Mouse (Mus musculus) G1E (cell line): ENCODE measurements around the gene Zfx. TPM values are rescaled to one million over a fixed set of nuclear protein-coding genes. Genes with fewer than 3 reads are reported as not detected.

Source experiments
- ATAC-seq: 2 replicates; pipeline ENCODE4 v1.8.0; 2016; ENCODE audit warnings: mild to moderate bottlenecking; ENCODE audit not compliant: insufficient number of reproducible peaks, poor library complexity, low FRiP score, severe bottlenecking; ENCODE audit errors: extremely low read depth
- DNase-seq: peaks from one replicate; pipeline ENCODE4 v3.0.0; 2012; ENCODE audit warnings: low spot score
- H3K27me3 ChIP-seq: 2 replicates; pipeline ENCODE4 v1.6.1; 2012; ENCODE audit warnings: mild to moderate bottlenecking, low read length, inconsistent platforms; ENCODE audit not compliant: insufficient read depth
- H3K36me3 ChIP-seq: replicated peaks from 2 replicates; pipeline ENCODE3; 2012; ENCODE audit warnings: mild to moderate bottlenecking, inconsistent platforms
- H3K4me1 ChIP-seq: 2 replicates; pipeline ENCODE4 v1.6.1; 2012; ENCODE audit warnings: low read depth, low read length, inconsistent platforms, mixed read lengths; ENCODE audit not compliant: insufficient read depth
- H3K4me3 ChIP-seq: 2 replicates; pipeline ENCODE4 v1.5.1; 2012; ENCODE audit warnings: low read depth, mild to moderate bottlenecking, inconsistent platforms, low read length, moderate library complexity, mixed read lengths
- H3K9me3 ChIP-seq: replicated peaks from 2 replicates; pipeline ENCODE4 v1.6.1; 2012; ENCODE audit warnings: inconsistent platforms
- CTCF ChIP-seq: IDR thresholded peaks from 2 replicates; pipeline ENCODE4 v1.5.1; 2012; ENCODE audit warnings: low read depth, low read length, inconsistent platforms, mixed read lengths
- GATA1 ChIP-seq: IDR thresholded peaks from 2 replicates; pipeline ENCODE4 v1.6.1; 2012; ENCODE audit warnings: borderline replicate concordance, low read length, inconsistent platforms, mixed read lengths
- GATA2 ChIP-seq: IDR thresholded peaks from 2 replicates; pipeline ENCODE4 v1.6.1; 2012; ENCODE audit warnings: low read depth, low read length, inconsistent platforms, borderline replicate concordance
- POLR2AphosphoS5 ChIP-seq: IDR thresholded peaks from 2 replicates; pipeline ENCODE4 v1.6.1; 2012; ENCODE audit warnings: low read depth, low read length, inconsistent platforms; ENCODE audit not compliant: insufficient replicate concordance
- TAL1 ChIP-seq: conservative IDR thresholded peaks from 2 replicates; pipeline ENCODE4 v1.6.1; 2012; ENCODE audit warnings: low read depth, low read length, inconsistent platforms, mixed read lengths
- polyA plus RNA-seq: library from polyadenylated mRNA; stranded (reverse); fragments of >175 nt; gene quantifications from 2 replicates; pipeline ENCODE4 v1.2.3, GENCODE M21; 2012
- total RNA-seq, 2 experiments: library from RNA; stranded (forward) in 1 of 2; stranded (reverse) in 1 of 2; fragments of 200-1000 nt in 1 of 2; fragments of >200 nt in 1 of 2; fragmentation: Nextera tagmentation in 1 of 2; gene quantifications; 2 replicates each; pipeline ENCODE4 v1.2.3; 2014 to 2017

The Zfx gene
- total and polyA plus RNA-seq, 3 experiments = 2.0 to 60.7 (median 49.4) TPM

DNA sequence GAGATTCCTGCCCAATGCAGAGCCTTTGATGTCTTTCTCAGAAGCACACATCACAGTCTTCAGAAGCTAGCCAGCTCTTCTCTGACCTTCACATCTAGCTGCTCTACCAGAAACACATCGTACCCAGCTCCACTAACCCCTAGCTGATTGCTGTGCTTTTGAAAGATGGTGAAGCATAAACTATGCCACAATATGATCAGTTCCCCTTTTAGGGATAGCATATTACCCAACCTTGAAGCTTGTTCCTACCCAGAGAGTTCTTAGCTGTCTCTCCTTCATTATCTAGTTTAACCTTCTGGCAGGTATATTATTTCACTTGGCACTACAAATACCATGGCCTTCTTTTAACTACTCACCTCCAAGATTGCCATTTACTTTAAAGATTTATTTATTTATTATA lies 16.6 kb upstream of the Zfx start:
- Histone ChIP-seq H3K4me3 (no peak overlapping the region), H3K36me3 (no peaks in the 10 kb centered on the region), H3K9me3 (no peaks in the 10 kb centered on the region), H3K27me3 (peaks cover 8% of the 10 kb centered on the region), H3K4me1 (no peaks in the 10 kb centered on the region)
- no peak for TF ChIP-seq POLR2AphosphoS5
- ATAC-seq = no peak
- no peak for DNase-seq

DNA sequence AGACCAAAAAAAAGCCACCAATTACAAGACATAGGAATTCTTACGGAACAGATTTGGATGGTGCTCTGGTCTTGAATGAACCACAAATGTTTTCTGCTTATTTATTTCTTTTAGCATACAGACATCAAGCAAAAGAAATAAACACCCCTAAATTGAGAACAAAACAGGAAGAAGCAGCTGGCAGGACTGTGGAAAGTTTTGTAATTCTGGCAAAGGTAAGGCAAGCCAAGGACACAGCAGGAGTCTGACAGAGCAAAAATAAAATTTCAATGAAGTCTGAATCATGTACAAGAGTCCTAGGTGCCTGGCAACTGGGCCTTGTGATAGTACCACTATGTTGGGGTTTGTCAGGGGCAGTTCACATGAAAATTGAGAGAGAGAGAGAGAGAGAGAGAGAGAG lies 14.8 kb upstream of the Zfx start:
- TF ChIP-seq GATA1 (no peak), GATA2 (no peak), TAL1 (no peak), POLR2AphosphoS5 (no peak), CTCF (no peak)
- DNase-seq (no peak), ATAC-seq (no peak)
- H3K4me3 ChIP-seq = no peak overlapping the region
- H3K27me3 ChIP-seq = peaks cover 2% of the 10 kb centered on the region; the same call in 1 of the 2 replicates
- H3K9me3 ChIP-seq = no peaks in the 10 kb centered on the region
- H3K36me3 ChIP-seq = no peaks in the 10 kb centered on the region
- H3K4me1 ChIP-seq = no peaks in the 10 kb centered on the region

DNA sequence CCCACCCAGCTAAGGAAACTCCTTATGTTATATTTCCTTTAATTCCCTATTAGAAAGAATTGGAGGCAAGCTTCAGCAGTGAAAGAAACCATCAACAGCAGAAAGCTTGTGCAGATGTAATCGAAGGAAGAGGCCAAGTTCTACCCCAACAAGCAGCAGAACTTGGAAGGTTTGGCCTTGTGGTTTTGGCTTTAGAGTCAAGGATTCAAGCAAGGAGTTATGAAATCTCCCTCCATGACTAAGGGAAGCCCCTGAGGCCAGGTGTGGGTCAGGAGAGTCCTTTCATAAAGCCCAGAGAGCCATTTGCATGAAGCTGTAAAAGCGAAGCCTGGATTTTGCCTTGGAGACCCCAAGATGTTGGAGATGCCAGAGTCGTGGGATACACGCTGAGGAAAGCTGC lies 11.6 kb upstream of the Zfx start:
- no peaks in the 10 kb centered on the region for H3K36me3 ChIP-seq
- no peak overlapping the region for H3K4me3 ChIP-seq
- TF ChIP-seq GATA1 (no peak), CTCF (no peak), TAL1 (no peak), POLR2AphosphoS5 (no peak), GATA2 (no peak)
- H3K4me1 ChIP-seq = no peaks in the 10 kb centered on the region
- H3K27me3 ChIP-seq = peaks cover 3% of the 10 kb centered on the region
- DNase-seq (no peak), ATAC-seq (no peak)
- H3K9me3 ChIP-seq = no peaks in the 10 kb centered on the region

DNA sequence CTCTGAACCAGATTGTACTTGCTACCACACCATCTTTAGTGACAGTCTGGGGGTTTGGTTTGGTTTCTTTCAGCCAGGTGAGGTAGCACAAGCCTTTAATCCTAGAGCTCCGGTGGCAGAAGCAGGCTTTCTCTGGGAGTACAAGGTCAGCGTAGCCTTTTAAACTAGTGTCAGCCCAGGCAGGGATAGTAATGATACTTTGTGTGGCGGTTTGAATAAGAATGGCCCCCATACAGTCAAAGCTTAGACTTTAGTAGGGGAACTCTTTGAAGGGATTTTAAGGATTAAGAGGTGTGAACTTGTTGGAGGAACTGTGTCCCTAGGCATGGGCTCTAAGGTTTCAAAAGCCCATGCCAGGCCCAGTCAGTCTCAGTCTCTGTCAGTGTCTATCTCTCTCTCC lies 10.0 kb upstream of the Zfx start:
- no peak for TF ChIP-seq POLR2AphosphoS5
- no peak for TF ChIP-seq CTCF
- TF ChIP-seq TAL1 = no peak
- no peak for TF ChIP-seq GATA1
- no peak for TF ChIP-seq GATA2
- peaks cover 3% of the 10 kb centered on the region for H3K27me3 ChIP-seq

DNA sequence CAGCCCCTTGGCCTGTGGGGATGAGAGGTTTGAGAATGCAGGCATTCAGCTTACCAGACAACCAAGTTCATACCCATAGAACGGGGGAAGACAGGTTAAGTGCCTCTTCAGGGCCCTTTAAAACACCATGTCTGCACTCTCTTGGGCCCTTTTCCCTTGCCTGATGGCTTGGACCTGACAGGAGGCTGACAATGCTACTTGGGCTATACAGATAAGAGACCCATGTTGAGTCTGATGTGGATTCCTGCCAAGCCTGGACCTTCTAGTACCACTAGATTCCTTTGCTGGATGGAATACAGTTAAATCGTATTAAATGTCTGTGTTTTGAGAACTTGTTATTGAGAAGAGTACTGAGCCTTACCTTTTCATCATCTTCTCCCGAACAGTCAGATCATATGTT lies 8.7 kb upstream of the Zfx start:
- H3K27me3 ChIP-seq = peaks cover 3% of the 10 kb centered on the region
- ATAC-seq = no peak
- TF ChIP-seq TAL1 = no peak
- TF ChIP-seq CTCF = no peak
- no peak for TF ChIP-seq GATA2
- TF ChIP-seq GATA1 = no peak
- no peak for TF ChIP-seq POLR2AphosphoS5

More for the DNA sequence above, 10.0 kb upstream of the Zfx start:
- ATAC-seq = no peak
- Histone ChIP-seq H3K4me3 (no peak overlapping the region), H3K9me3 (no peaks in the 10 kb centered on the region), H3K4me1 (no peaks in the 10 kb centered on the region), H3K36me3 (no peaks in the 10 kb centered on the region)
- no peak for DNase-seq

DNA sequence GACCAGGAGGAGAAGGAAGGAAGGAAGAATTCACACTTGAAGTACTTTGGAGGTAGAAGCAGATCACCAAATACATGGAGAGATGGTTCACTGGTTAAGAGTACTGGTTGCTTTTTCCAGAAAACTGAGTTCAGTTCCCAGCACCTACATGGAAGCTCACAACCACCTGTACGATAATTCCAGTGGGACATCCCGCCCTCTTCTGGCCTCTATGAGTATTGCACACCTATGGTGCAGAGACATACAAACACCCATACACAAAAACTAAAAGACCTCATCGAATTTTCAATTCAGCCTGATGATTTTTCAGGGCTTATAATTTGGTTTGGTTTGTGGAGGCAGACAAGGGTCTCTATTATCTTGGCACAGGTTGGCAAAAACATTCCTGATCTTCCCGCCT lies 6.2 kb upstream of the Zfx start:
- DNase-seq = no peak
- Histone ChIP-seq H3K9me3 (no peaks in the 10 kb centered on the region), H3K36me3 (no peaks in the 10 kb centered on the region), H3K4me1 (no peaks in the 10 kb centered on the region), H3K4me3 (no peak overlapping the region), H3K27me3 (peaks cover 3% of the 10 kb centered on the region; the same call in 1 of the 2 replicates)
- no peak for ATAC-seq
- TF ChIP-seq TAL1 = no peak
- no peak for TF ChIP-seq CTCF
- TF ChIP-seq GATA2 = no peak
- TF ChIP-seq POLR2AphosphoS5 = no peak
- TF ChIP-seq GATA1 = no peak

More for the DNA sequence above, 8.7 kb upstream of the Zfx start:
- no peaks in the 10 kb centered on the region for H3K9me3 ChIP-seq
- H3K4me3 ChIP-seq = no peak overlapping the region
- H3K4me1 ChIP-seq = no peaks in the 10 kb centered on the region
- no peak for DNase-seq
- H3K36me3 ChIP-seq = no peaks in the 10 kb centered on the region

DNA sequence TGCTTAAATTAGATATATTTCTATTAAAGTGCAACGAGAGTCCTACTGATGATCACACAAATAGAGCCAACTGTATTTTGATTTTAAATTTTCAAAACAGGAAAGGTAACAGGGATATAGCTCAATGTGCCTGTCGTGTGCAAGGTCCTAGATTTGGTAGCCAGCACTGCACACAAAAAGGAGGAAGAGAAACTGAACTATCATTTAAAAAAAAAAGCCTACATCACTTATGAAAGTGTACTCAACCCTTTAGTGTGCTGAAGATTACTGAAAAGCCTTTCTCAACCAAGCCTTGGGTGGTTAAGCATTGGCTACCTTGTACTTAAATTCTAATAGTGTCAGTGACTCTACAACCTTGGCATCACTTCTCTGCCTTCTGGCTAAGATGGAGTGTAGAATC lies 2.4 kb upstream of the Zfx start:
- H3K9me3 ChIP-seq = no peaks in the 10 kb centered on the region
- TF ChIP-seq GATA1 (no peak), TAL1 (no peak), GATA2 (no peak), POLR2AphosphoS5 (no peak), CTCF (no peak)
- no peak overlapping the region for H3K4me3 ChIP-seq
- DNase-seq = no peak
- no peak for ATAC-seq
- no peaks in the 10 kb centered on the region for H3K27me3 ChIP-seq
- H3K36me3 ChIP-seq = no peaks in the 10 kb centered on the region
- no peaks in the 10 kb centered on the region for H3K4me1 ChIP-seq
